19 mouse cellular contexts compared by ENCODE assay signal in genomic region chr4:60821363-60821762, GRCm38 (mm10). TPM values are rescaled to one million over a fixed set of nuclear protein-coding genes. Genes with fewer than 3 reads are reported as not detected.
A peak's percentile ranks its signal among the peaks of the same experiment; 100 is the strongest.
DNase-seq lines count a peak whose midpoint lies in the region; TF ChIP-seq lines count a peak whose summit lies in the region.
"Not testable (repeated sequence)": the region's sequence is repeated elsewhere in the genome, so short reads cannot be mapped to it uniquely, and the experiment has no call there.
"Had no signal": no experiment of that assay in that cellular context is flagged by ENCODE, and none has a peak within 500 bp of the region (broad histone marks: within the 10 kb centered on the region; RNA-seq: fewer than 3 reads in every experiment).

Mup22 (minus strand) TSS chr4:60821463.

- not testable (repeated sequence) for H3K4me1 ChIP-seq in bone marrow, adult 2 months (ENCODE audit: control insufficient read depth, insufficient read depth, low read length); brown adipose tissue, adult 24 weeks (ENCODE audit: control insufficient read depth, insufficient read depth, insufficient read length, low read length); liver, adult 2 months (ENCODE audit: control insufficient read depth, insufficient read depth, low read length)

- intact Hi-C loops in gastrocnemius, postnatal 36 days (cut with DNase I) = not testable (repeated sequence)

- TF ChIP-seq POLR2A in bone marrow, adult 2 months (IDR thresholded peaks at IDR 0.05; ENCODE audit: borderline replicate concordance, control insufficient read depth, low read depth, low read length); liver, adult 2 months (IDR thresholded peaks at IDR 0.05; ENCODE audit: extremely low read depth, insufficient read depth, low read length): not testable (repeated sequence)

- not testable (repeated sequence) for TF ChIP-seq CTCF in bone marrow, adult 2 months (IDR thresholded peaks at IDR 0.05; ENCODE audit: control insufficient read depth, insufficient read depth, low read length); liver, adult 2 months (IDR thresholded peaks at IDR 0.05; ENCODE audit: low read depth, low read length)

- H3K79me2 ChIP-seq in liver, adult 2 months (ENCODE audit: control insufficient read depth, insufficient read depth, low read length) = not testable (repeated sequence)

- H3K9ac ChIP-seq in liver, adult 2 months (ENCODE audit: low read depth, low read length) = not testable (repeated sequence)

- H3K27me3 ChIP-seq in liver, adult 2 months (ENCODE audit: control insufficient read depth, insufficient read depth, low read length) = not testable (repeated sequence)

- not testable (repeated sequence) for H3K27ac ChIP-seq in bone marrow, adult 2 months (ENCODE audit: control insufficient read depth, insufficient read depth, low read depth, low read length, poor library complexity); brown adipose tissue, adult 24 weeks (replicated peaks; ENCODE audit: low read depth, low read length)
- H3K27ac ChIP-seq in liver, adult 2 months (replicated peaks; ENCODE audit: insufficient read depth, low read depth, low read length) = peak within 1 kb of the TSS; percentile 55; the same call in 1 of the 2 replicates

- H3K36me3 ChIP-seq in liver, adult 2 months (ENCODE audit: control insufficient read depth, insufficient read depth, low read length) = not testable (repeated sequence)

- WGBS in bone marrow, adult 2 months = 76% methylated on average over 4 of the region's 4 CpGs
- WGBS in liver, adult 2 months = 22% methylated on average over 4 of the region's 4 CpGs

- not testable (repeated sequence) for H3K4me3 ChIP-seq in bone marrow, adult 2 months (replicated peaks; ENCODE audit: control insufficient read depth, low read depth, low read length); brown adipose tissue, adult 24 weeks (ENCODE audit: insufficient read depth, low read depth, low read length); liver, adult 2 months (ENCODE audit: insufficient read depth, low read depth, low read length)

- DNase-seq in adrenal gland, adult 8-10 months; gastrocnemius, postnatal 36 days; liver, adult 2 months (ENCODE audit: extremely low read depth, low read depth, low spot score): not testable (repeated sequence)

RNA-seq across cellular contexts. Expression of gene Mup22, which starts in this region (rescaled TPM):
- 100 to 1,000 TPM in 1 of 4 experiments, 10 to 100 TPM in 2, under 1 TPM in 1; 0.92 to 355 (median 48.6) TPM for total RNA-seq in adrenal gland, adult 8-10 months (2022)
- polyA plus RNA-seq in bone marrow, adult 2 months (2011; ENCODE audit: insufficient read depth, insufficient read length, low replicate concordance, missing spikeins) = 49.8 and 294 TPM in 2 replicates
- polyA plus RNA-seq in brown adipose tissue, adult 24 weeks (2012; ENCODE audit: insufficient read depth, insufficient read length, missing spikeins) = 4.7 and 20.9 TPM in 2 replicates
- total RNA-seq in gastrocnemius, postnatal 36 days (2021) = 10 to 100 TPM; 15.3 to 21.3 TPM
- total RNA-seq in liver, adult 2 months (2014; rRNA removed) = 1,000 and 4,608 TPM in 2 replicates
- 355 and 465 TPM in 2 replicates for polyA plus RNA-seq in liver, adult 2 months (2012; rRNA removed)
- total RNA-seq: adrenal gland, postnatal 10 days; adrenal gland, postnatal 14 days; adrenal gland, postnatal 4 days; CH12.LX; ES-E14; G1E; MEL had no signal
- polyA plus RNA-seq: activated CD4-positive, CD25-positive, alpha-beta regulatory T cell, adult 4 months; adrenal gland, adult 2 months; brain, embryonic 14.5 days; C2C12; CD4-positive, CD25-positive, alpha-beta regulatory T cell, adult 4 months; cerebellum, adult 2 months; G1E; Patski had no signal
